8 mouse cellular contexts compared by ENCODE assay signal in genomic region chr17:28800281-28800670, GRCm38 (mm10). TPM values are rescaled to one million over a fixed set of nuclear protein-coding genes. Genes with fewer than 3 reads are reported as not detected.
A peak's percentile ranks its signal among the peaks of the same experiment; 100 is the strongest.
DNase-seq lines count a peak whose midpoint lies in the region; ATAC-seq and TF ChIP-seq lines count a peak whose summit lies in the region.

No protein-coding gene starts in this region.

- H3K4me2 ChIP-seq in heart, embryonic 12.5 days: peak overlapping the region; percentile 98
- H3K4me2 ChIP-seq in forebrain, postnatal 0 days (ENCODE audit: low read depth): peak overlapping the region; percentile 97
- H3K4me2 ChIP-seq in liver, embryonic 15.5 days: peak overlapping the region; percentile 96

- no peak for TF ChIP-seq CTCF in MEL (IDR thresholded peaks at IDR 0.05 in 2 of 3, conservative IDR thresholded peaks at IDR 0.05 in 1 of 3; ENCODE audit: control insufficient read depth in 1 of 3, insufficient read depth in 1 of 3, low read depth in 2 of 3, low read length in 3 of 3, poor library complexity in 1 of 3, severe bottlenecking in 1 of 3)
- no peak for TF ChIP-seq CTCF in forebrain, postnatal 0 days (IDR thresholded peaks at IDR 0.05; ENCODE audit: low read depth)

- H3K79me2 ChIP-seq in MEL (ENCODE audit: control insufficient read depth, insufficient read depth, low read length, poor library complexity): peaks cover 11% of the 10 kb centered on the region

- 0 out of 4 replicates have a peak, but pooled peaks of 1 of the 2 experiments have one; percentile 8 for TF ChIP-seq POLR2A in MEL (IDR thresholded peaks at IDR 0.05; ENCODE audit: control insufficient read depth in 1 of 2, insufficient read depth in 1 of 2, low read depth in 1 of 2, low read length in 2 of 2, poor library complexity in 1 of 2)

- no peak for TF ChIP-seq EP300 in MEL (IDR thresholded peaks at IDR 0.05; ENCODE audit: low read depth in 1 of 2, low read length in 2 of 2)

- intact Hi-C loops in heart, postnatal 36 days (cut with DNase I): loop anchor here (1.0 to 2.0 kb wide), 2 partner anchors 37 to 110 kb away; partner anchors contain the start of gene Slc26a8
- intact Hi-C loops in gastrocnemius, postnatal 14 days (cut with DNase I; ENCODE audit: low total_unique reads): no loop called here

- DNase-seq in heart, postnatal 36 days: no peak
- peak; percentile 46 for DNase-seq in MEL (ENCODE audit: low read depth, low spot score)
- peak; percentile 24 for DNase-seq in forebrain, postnatal 0 days
- no peak for DNase-seq in natural killer cell, adult 2 months (ENCODE audit: low spot score in 2 of 2)
- no peak for DNase-seq in gastrocnemius, postnatal 14 days
- DNase-seq in c-Kit-positive CD71-positive TER-119-positive erythroid progenitor cells, embryonic 14.5 days (ENCODE audit: low spot score): no peak

- peak overlapping the region; percentile 100 for H3K9ac ChIP-seq in heart, embryonic 12.5 days
- peak overlapping the region; percentile 90 for H3K9ac ChIP-seq in MEL (ENCODE audit: control insufficient read depth, low read depth, low read length, poor library complexity, severe bottlenecking)
- peak overlapping the region; percentile 99 for H3K9ac ChIP-seq in forebrain, postnatal 0 days
- H3K9ac ChIP-seq in liver, embryonic 15.5 days: peak overlapping the region; percentile 99

- peaks cover 2% of the 10 kb centered on the region for H3K9me3 ChIP-seq in heart, embryonic 12.5 days (replicated peaks)
- no peaks in the 10 kb centered on the region for H3K9me3 ChIP-seq in MEL (replicated peaks; ENCODE audit: insufficient read depth, low read length)
- H3K9me3 ChIP-seq in forebrain, postnatal 0 days (ENCODE audit: low read length): no peaks in the 10 kb centered on the region
- 0 out of 2 replicates have a peak, but pooled peaks cover 2% of the 10 kb centered on the region for H3K9me3 ChIP-seq in liver, embryonic 15.5 days (replicated peaks)

- H3K27ac ChIP-seq in heart, embryonic 12.5 days (ENCODE audit: poor library complexity, severe bottlenecking): peak overlapping the region; percentile 99
- H3K27ac ChIP-seq in MEL (ENCODE audit: control insufficient read depth, low read depth, low read length): no peak overlapping the region
- H3K27ac ChIP-seq in forebrain, postnatal 0 days (ENCODE audit: low read depth, low read length): peak overlapping the region; percentile 100
- H3K27ac ChIP-seq in liver, embryonic 15.5 days (replicated peaks): peak overlapping the region; percentile 98

- H3K27me3 ChIP-seq in heart, embryonic 12.5 days (replicated peaks): no peaks in the 10 kb centered on the region
- no peaks in the 10 kb centered on the region for H3K27me3 ChIP-seq in MEL (ENCODE audit: control insufficient read depth in 1 of 2, insufficient read depth in 2 of 2, low read length in 2 of 2)
- no peaks in the 10 kb centered on the region for H3K27me3 ChIP-seq in forebrain, postnatal 0 days (ENCODE audit: insufficient read depth, low read length)
- H3K27me3 ChIP-seq in liver, embryonic 15.5 days: 0 out of 2 replicates have a peak, but pooled peaks cover 6% of the 10 kb centered on the region

- peak overlapping the region; percentile 89 for H3K4me3 ChIP-seq in heart, embryonic 12.5 days
- peak overlapping the region; percentile 61 to 93 for H3K4me3 ChIP-seq in MEL (ENCODE audit: control insufficient read depth in 1 of 2, insufficient read depth in 1 of 2, low read depth in 2 of 2, low read length in 2 of 2)
- peak overlapping the region; percentile 100 for H3K4me3 ChIP-seq in forebrain, postnatal 0 days (ENCODE audit: low read depth, low read length)
- peak overlapping the region; percentile 87 for H3K4me3 ChIP-seq in liver, embryonic 15.5 days (replicated peaks)

- H3K4me1 ChIP-seq in heart, embryonic 12.5 days (replicated peaks): peaks cover 24% of the 10 kb centered on the region
- H3K4me1 ChIP-seq in MEL (ENCODE audit: control insufficient read depth in 1 of 2, insufficient read depth in 2 of 2, low read length in 2 of 2): peaks cover 25 to 28% of the 10 kb centered on the region in 2 experiments
- H3K4me1 ChIP-seq in forebrain, postnatal 0 days (ENCODE audit: insufficient read depth): peaks cover 6% of the 10 kb centered on the region; the same call in 1 of the 2 replicates
- peaks cover 54% of the 10 kb centered on the region for H3K4me1 ChIP-seq in liver, embryonic 15.5 days (replicated peaks)

- no peak for TF ChIP-seq RAD21 in MEL (IDR thresholded peaks at IDR 0.05; ENCODE audit: low read depth, low read length)

- WGBS in heart, embryonic 12.5 days: under 1% methylated on average over 15 of the region's 15 CpGs
- 4% methylated on average over 15 of the region's 15 CpGs for WGBS in forebrain, postnatal 0 days
- WGBS in liver, embryonic 15.5 days (ENCODE audit: insufficient replicate concordance): 1% methylated on average over 15 of the region's 15 CpGs

- H3K36me3 ChIP-seq in heart, embryonic 12.5 days: no peaks in the 10 kb centered on the region
- H3K36me3 ChIP-seq in MEL (ENCODE audit: control insufficient read depth in 1 of 2, insufficient read depth in 2 of 2, low read length in 2 of 2): peaks cover 0 to 44% of the 10 kb centered on the region in 2 experiments; a peak in 2 of 4 replicates
- no peaks in the 10 kb centered on the region for H3K36me3 ChIP-seq in forebrain, postnatal 0 days (ENCODE audit: insufficient read depth)
- H3K36me3 ChIP-seq in liver, embryonic 15.5 days (replicated peaks): peaks cover 20% of the 10 kb centered on the region

- ATAC-seq in heart, embryonic 12.5 days (ENCODE audit: insufficient number of reproducible peaks, low FRiP score): peak; percentile 12
- ATAC-seq in forebrain, postnatal 0 days: no peak
- no peak; the same call in none of the 2 replicates for ATAC-seq in liver, embryonic 15.5 days (ENCODE audit: insufficient read depth)

TF ChIP-seq in MEL, 35 proteins besides CTCF, POLR2A, EP300 and RAD21:
- TF ChIP-seq ZC3H11A (IDR thresholded peaks at IDR 0.05; ENCODE audit: low read depth, low read length): no peak
- TF ChIP-seq E2F4 (IDR thresholded peaks at IDR 0.05; ENCODE audit: borderline replicate concordance, low read depth, low read length): no peak
- TF ChIP-seq ZNF384 (IDR thresholded peaks at IDR 0.05; ENCODE audit: low read depth, low read length): peak; percentile 53; the same call in 1 of the 2 replicates
- TF ChIP-seq TBP (IDR thresholded peaks at IDR 0.05; ENCODE audit: low read depth, low read length): no peak
- peak; percentile 1; the same call in 1 of the 2 replicates for TF ChIP-seq MXI1 (IDR thresholded peaks at IDR 0.05; ENCODE audit: low read depth, low read length)

RNA-seq across cellular contexts. Expression of gene Brpf3, which starts 0.6 kb away (rescaled TPM):
- polyA plus RNA-seq in heart, embryonic 12.5 days (2016; fragmentation: Nextera tagmentation; extraction: Ambion mirVana): 13.2 and 15.4 TPM in 2 replicates
- 10 to 100 TPM; 15.9 to 17.3 TPM for total RNA-seq in heart, postnatal 36 days (2021)
- total RNA-seq in MEL (2012; rRNA removed): 1.7 and 2.5 TPM in 2 replicates
- 10 to 100 TPM in 1 of 2 experiments, not detected in 1; 23.7 TPM for polyA plus RNA-seq in MEL (2012; ENCODE audit: insufficient read depth in 1 of 2, insufficient read length in 2 of 2, low read depth in 1 of 2, low replicate concordance in 2 of 2, missing spikeins in 1 of 2)
- 8.9 and 13.0 TPM in 2 replicates for total RNA-seq in forebrain, postnatal 0 days (2014; rRNA removed)
- polyA plus RNA-seq in forebrain, postnatal 0 days (2015; fragmentation: Nextera tagmentation; extraction: Ambion mirVana): 2.2 and 4.1 TPM in 2 replicates
- polyA plus RNA-seq in liver, embryonic 15.5 days (2015; fragmentation: Nextera tagmentation; extraction: Ambion mirVana): 74.7 and 78.4 TPM in 2 replicates
- 10 to 100 TPM; 14.5 to 15.0 TPM for total RNA-seq in gastrocnemius, postnatal 14 days (2021)

RNA-seq across cellular contexts. Expression of gene Mapk13, which starts 31.2 kb away (rescaled TPM):
- polyA plus RNA-seq in heart, embryonic 12.5 days (2016; fragmentation: Nextera tagmentation; extraction: Ambion mirVana): 3.2 and 3.9 TPM in 2 replicates
- total RNA-seq in heart, postnatal 36 days (2021): under 1 TPM in 1 of 2 experiments, not detected in 1; 0.19 TPM
- 0.04 TPM in 1 of 2 replicates, not detected in the other for total RNA-seq in MEL (2012; rRNA removed)
- 1 to 10 TPM in 1 of 2 experiments, not detected in 1; 1.4 TPM for polyA plus RNA-seq in MEL (2012; ENCODE audit: insufficient read depth in 1 of 2, insufficient read length in 2 of 2, low read depth in 1 of 2, low replicate concordance in 2 of 2, missing spikeins in 1 of 2)
- total RNA-seq in forebrain, postnatal 0 days (2014; rRNA removed): 0.14 and 0.38 TPM in 2 replicates
- polyA plus RNA-seq in forebrain, postnatal 0 days (2015; fragmentation: Nextera tagmentation; extraction: Ambion mirVana): 0.53 and 1.0 TPM in 2 replicates
- polyA plus RNA-seq in liver, embryonic 15.5 days (2015; fragmentation: Nextera tagmentation; extraction: Ambion mirVana): 7.3 and 8.9 TPM in 2 replicates
- total RNA-seq in gastrocnemius, postnatal 14 days (2021): under 1 TPM; 0.24 to 0.39 TPM

RNA-seq across cellular contexts. Expression of gene Pnpla1, which starts 57.9 kb away (rescaled TPM):
- 0.05 TPM in 1 of 2 replicates, not detected in the other for polyA plus RNA-seq in heart, embryonic 12.5 days (2016; fragmentation: Nextera tagmentation; extraction: Ambion mirVana)
- not detected for total RNA-seq in heart, postnatal 36 days (2021)
- 0.08 TPM in 1 of 2 replicates, not detected in the other for total RNA-seq in MEL (2012; rRNA removed)
- polyA plus RNA-seq in MEL (2012; ENCODE audit: insufficient read depth in 1 of 2, insufficient read length in 2 of 2, low read depth in 1 of 2, low replicate concordance in 2 of 2, missing spikeins in 1 of 2): under 1 TPM in 1 of 2 experiments, not detected in 1; 0.38 TPM
- not detected in 2 replicates for total RNA-seq in forebrain, postnatal 0 days (2014; rRNA removed)
- 0.04 TPM in 1 of 2 replicates, not detected in the other for polyA plus RNA-seq in forebrain, postnatal 0 days (2015; fragmentation: Nextera tagmentation; extraction: Ambion mirVana)
- 0.06 and 0.13 TPM in 2 replicates for polyA plus RNA-seq in liver, embryonic 15.5 days (2015; fragmentation: Nextera tagmentation; extraction: Ambion mirVana)
- under 1 TPM in 1 of 2 experiments, not detected in 1; 0.04 TPM for total RNA-seq in gastrocnemius, postnatal 14 days (2021)

Comparison
In these comparisons a context has a peak if more than half of its experiments do, and no peak if none do; other contexts are left out.
1. DNase-seq: peak in MEL (single experiment) and forebrain, postnatal 0 days (single experiment); none in heart, postnatal 36 days (0 of 2), natural killer cell, adult 2 months (0 of 2), gastrocnemius, postnatal 14 days (single experiment) and c-Kit-positive CD71-positive TER-119-positive erythroid progenitor cells, embryonic 14.5 days (single experiment).
2. Peak in every context shown above with its lines, with median percentiles within 50 percentile points of each other: H3K4me2 ChIP-seq, H3K4me3 ChIP-seq and H3K9ac ChIP-seq.